Mouse (Mus musculus) lung, postnatal 14 days (tissue): ENCODE results near the gene Calhm4.
"Not testable (repeated sequence)": the region's sequence is repeated elsewhere in the genome, so short reads cannot be mapped to it uniquely, and the experiment has no call there.

Experiments used
- DNase-seq: peaks from one replicate; pipeline ENCODE4 v3.0.0; 2021

The Calhm4 gene

GRCm38 (mm10) chr10:34044210-34044609 lies at the start of gene Calhm4:
Gene Calhm4, minus strand, starts transcription at chr10:34044310.
- no peak for DNase-seq

GRCm38 (mm10) chr10:34091888-34092287 lies 47.8 kb upstream of the Calhm4 start:
- no peak for DNase-seq

- DNase-seq, result no peak
These were observed 46.4 kb upstream of the Calhm4 start for GRCm38 (mm10) chr10:34090481-34090880.

GRCm38 (mm10) chr10:34089517-34089916 lies 45.4 kb upstream of the Calhm4 start:
- no peak for DNase-seq

GRCm38 (mm10) chr10:34088515-34088914 lies 44.4 kb upstream of the Calhm4 start:
- no peak for DNase-seq

- no peak for DNase-seq
These were observed 42.4 kb upstream of the Calhm4 start for GRCm38 (mm10) chr10:34086514-34086913.

GRCm38 (mm10) chr10:34074522-34075200 lies 30.6 kb upstream of the Calhm4 start:
- DNase-seq, result no peak

- no peak for DNase-seq
These were observed 27.5 kb upstream of the Calhm4 start for GRCm38 (mm10) chr10:34071650-34072049.

- DNase-seq, result no peak
These were observed 26.9 kb upstream of the Calhm4 start for GRCm38 (mm10) chr10:34070999-34071492.

GRCm38 (mm10) chr10:34069606-34070005 lies 25.5 kb upstream of the Calhm4 start:
- DNase-seq, result no peak

GRCm38 (mm10) chr10:34066591-34066990 lies 22.5 kb upstream of the Calhm4 start:
- DNase-seq, result no peak

GRCm38 (mm10) chr10:34053987-34054386 lies 9.9 kb upstream of the Calhm4 start:
- no peak for DNase-seq

- no peak for DNase-seq
These were observed 6.7 kb downstream of the Calhm4 start, which contains the start of gene Trappc3l for GRCm38 (mm10) chr10:34037401-34037800. Gene Trappc3l, plus strand, starts transcription at chr10:34037597.

- DNase-seq, result no peak
These were observed 7.5 kb downstream of the Calhm4 start for GRCm38 (mm10) chr10:34036587-34036986.

- peak; percentile 87 for DNase-seq
These were observed 10.3 kb downstream of the Calhm4 start for GRCm38 (mm10) chr10:34033630-34034305.

- DNase-seq, result no peak
These were observed 13.8 kb downstream of the Calhm4 start for GRCm38 (mm10) chr10:34030322-34030721.

- DNase-seq, result peak; percentile 96
These were observed 24.6 kb downstream of the Calhm4 start, which contains the start of gene Rwdd1 for GRCm38 (mm10) chr10:34019302-34020075. Gene Rwdd1, minus strand, starts transcription at chr10:34019624.

GRCm38 (mm10) chr10:34018746-34019301 lies 25.3 kb downstream of the Calhm4 start:
- no peak for DNase-seq

GRCm38 (mm10) chr10:34013241-34013640 lies 30.9 kb downstream of the Calhm4 start:
- DNase-seq, result no peak

GRCm38 (mm10) chr10:34012581-34012980 lies 31.5 kb downstream of the Calhm4 start:
- DNase-seq, result no peak

GRCm38 (mm10) chr10:33998397-33998796 lies 45.7 kb downstream of the Calhm4 start:
- no peak for DNase-seq

- DNase-seq, result not testable (repeated sequence)
These were observed 47.4 kb downstream of the Calhm4 start for GRCm38 (mm10) chr10:33996686-33997085.
